Mouse (Mus musculus) megakaryocyte, embryonic 14.5 days (primary cell): ENCODE measurements around the gene Zdhhc22. TPM values are rescaled to one million over a fixed set of nuclear protein-coding genes. Genes with fewer than 3 reads are reported as not detected.
A peak's percentile ranks its signal among the peaks of the same experiment; 100 is the strongest.

Source experiments
- H3K27me3 ChIP-seq: replicated peaks from 2 replicates; pipeline ENCODE3; 2012; ENCODE audit warnings: inconsistent platforms
- H3K36me3 ChIP-seq: replicated peaks from 2 replicates; pipeline ENCODE3; 2012; ENCODE audit warnings: low read length, inconsistent platforms, mixed read lengths
- H3K4me1 ChIP-seq: 2 replicates; pipeline ENCODE4 v1.6.1; 2012; ENCODE audit warnings: inconsistent platforms
- H3K4me3 ChIP-seq: replicated peaks from 2 replicates; pipeline ENCODE3; 2012; ENCODE audit warnings: moderate library complexity, mild to moderate bottlenecking, inconsistent platforms
- H3K9me3 ChIP-seq: 2 replicates; pipeline ENCODE4 v1.6.1; 2012; ENCODE audit warnings: inconsistent platforms
- FLI1 ChIP-seq: IDR thresholded peaks from 2 replicates; pipeline ENCODE4 v1.6.1; 2012; ENCODE audit warnings: low read length, inconsistent platforms, mixed read lengths
- GATA1 ChIP-seq: IDR thresholded peaks from 3 replicates; pipeline ENCODE4 v1.6.1; 2012; ENCODE audit warnings: mixed read lengths, low read length, inconsistent platforms, borderline replicate concordance
- polyA plus RNA-seq: library from polyadenylated mRNA; stranded (reverse); fragments of >175 nt; gene quantifications from 2 replicates; pipeline ENCODE4 v1.2.3, GENCODE M21; 2012; ENCODE audit warnings: low replicate concordance; ENCODE audit not compliant: insufficient read depth

Zdhhc22 gene
- polyA plus RNA-seq: not detected in 2 replicates

DNA sequence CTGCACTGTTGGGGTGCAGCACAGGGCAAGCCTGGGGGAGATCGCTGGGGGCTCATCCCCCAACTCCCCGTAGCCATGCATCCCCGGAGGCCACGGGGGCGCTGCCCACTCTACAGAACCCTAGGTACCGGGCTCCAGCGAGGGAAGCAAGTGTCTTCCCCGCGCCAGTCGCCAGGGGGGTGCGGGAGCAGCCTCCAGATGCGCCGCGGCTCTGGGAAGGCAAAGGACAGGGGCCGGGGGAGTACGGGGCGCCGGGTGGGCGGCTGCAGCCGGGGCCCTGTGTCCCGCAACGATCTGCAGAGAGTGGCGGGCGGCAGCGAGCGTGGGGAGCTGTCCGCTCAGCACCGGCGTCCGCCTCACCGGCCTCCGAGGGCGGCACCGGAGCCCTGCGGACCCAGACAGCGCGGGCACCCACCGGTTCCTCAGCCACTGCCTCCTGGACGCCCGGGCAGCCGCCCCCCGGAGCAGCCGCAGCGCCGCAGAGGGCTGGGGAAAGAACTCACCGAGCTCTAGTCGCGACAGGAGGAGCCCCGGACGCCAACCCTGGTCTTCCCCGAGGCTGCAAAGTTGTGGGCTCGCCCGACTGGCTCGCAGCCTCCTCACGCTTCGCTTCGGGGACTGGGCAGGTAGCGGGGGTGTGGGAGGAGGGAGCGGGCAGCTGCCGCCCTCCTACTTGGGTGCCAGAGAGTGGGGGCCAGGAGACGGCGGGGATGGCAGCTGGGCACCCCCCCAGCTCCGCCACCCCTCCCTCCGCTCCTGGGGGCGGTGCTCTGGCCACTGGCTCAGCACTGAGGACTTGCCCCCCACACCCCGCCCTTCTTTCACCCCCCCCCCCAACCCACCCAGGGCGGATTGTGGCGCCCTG lies at the start of gene Zdhhc22:
Gene Zdhhc22 (minus strand): TSS at position 541 of the 865 bp plus-strand sequence.
- Histone ChIP-seq H3K4me3 (no peak within 1 kb of the TSS), H3K27me3 (peaks cover 88% of the 10 kb centered on the region), H3K4me1 (peaks cover 19% of the 10 kb centered on the region), H3K9me3 (no peaks in the 10 kb centered on the region), H3K36me3 (no peaks in the 10 kb centered on the region)
- no peak for TF ChIP-seq FLI1

DNA sequence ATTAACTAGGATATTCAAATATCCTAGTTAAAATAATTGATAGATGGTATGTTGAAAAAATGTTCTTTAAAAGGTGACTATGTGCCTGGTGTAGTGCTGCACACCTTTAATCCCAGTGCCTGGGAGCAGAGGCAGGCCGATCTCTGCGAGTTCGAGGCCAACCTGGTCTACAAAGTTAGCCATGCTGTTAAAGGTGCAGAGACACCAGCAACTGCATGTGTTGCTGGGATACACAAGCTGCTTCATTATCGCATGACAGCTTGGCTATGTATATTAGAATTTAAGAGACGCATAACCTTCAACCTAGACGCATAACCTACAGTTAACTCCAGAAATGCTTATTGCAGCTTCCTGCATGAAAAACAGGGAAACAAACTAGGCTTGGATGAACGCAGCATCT lies 46.4 kb upstream of the Zdhhc22 start:
- no peak for TF ChIP-seq FLI1
- no peak for TF ChIP-seq GATA1
- peaks cover 10% of the 10 kb centered on the region for H3K27me3 ChIP-seq
- H3K36me3 ChIP-seq: no peaks in the 10 kb centered on the region
- no peaks in the 10 kb centered on the region for H3K9me3 ChIP-seq
- H3K4me3 ChIP-seq: no peak overlapping the region
- H3K4me1 ChIP-seq: peaks cover 3% of the 10 kb centered on the region; the same call in 1 of the 2 replicates

DNA sequence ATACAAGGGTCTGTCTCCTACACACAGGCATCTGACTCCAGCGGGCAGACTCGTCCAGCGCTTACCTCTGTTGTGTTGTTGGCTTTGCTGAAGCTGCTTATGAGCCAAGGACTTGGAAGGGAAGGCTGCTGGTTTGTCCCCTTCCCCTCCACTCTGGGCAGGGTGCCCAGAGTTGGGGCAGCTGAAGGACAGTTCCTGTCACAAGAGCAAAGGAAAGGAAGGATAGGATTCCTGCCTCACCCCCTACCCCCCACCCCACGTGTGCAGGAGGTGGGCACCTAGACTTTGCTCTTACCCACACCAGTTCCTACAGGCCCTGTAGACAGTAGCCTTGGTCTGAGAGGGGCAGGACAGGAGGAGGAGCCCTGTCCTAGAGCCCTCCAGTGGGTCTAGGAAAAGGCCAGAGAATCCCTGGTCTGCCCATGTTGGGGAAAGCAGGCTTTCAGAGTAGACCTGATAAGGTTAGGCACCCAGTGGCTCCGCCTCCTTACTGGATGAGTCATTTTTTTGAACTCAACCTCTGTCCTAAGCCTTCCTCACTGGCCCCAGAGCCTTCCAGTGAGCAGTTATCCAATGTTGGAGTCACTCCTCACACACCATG lies 41.0 kb upstream of the Zdhhc22 start:
- Histone ChIP-seq H3K4me1 (peaks cover 24% of the 10 kb centered on the region), H3K27me3 (peaks cover 51% of the 10 kb centered on the region), H3K9me3 (no peaks in the 10 kb centered on the region), H3K4me3 (no peak overlapping the region), H3K36me3 (no peaks in the 10 kb centered on the region)
- TF ChIP-seq FLI1 (no peak), GATA1 (no peak)

DNA sequence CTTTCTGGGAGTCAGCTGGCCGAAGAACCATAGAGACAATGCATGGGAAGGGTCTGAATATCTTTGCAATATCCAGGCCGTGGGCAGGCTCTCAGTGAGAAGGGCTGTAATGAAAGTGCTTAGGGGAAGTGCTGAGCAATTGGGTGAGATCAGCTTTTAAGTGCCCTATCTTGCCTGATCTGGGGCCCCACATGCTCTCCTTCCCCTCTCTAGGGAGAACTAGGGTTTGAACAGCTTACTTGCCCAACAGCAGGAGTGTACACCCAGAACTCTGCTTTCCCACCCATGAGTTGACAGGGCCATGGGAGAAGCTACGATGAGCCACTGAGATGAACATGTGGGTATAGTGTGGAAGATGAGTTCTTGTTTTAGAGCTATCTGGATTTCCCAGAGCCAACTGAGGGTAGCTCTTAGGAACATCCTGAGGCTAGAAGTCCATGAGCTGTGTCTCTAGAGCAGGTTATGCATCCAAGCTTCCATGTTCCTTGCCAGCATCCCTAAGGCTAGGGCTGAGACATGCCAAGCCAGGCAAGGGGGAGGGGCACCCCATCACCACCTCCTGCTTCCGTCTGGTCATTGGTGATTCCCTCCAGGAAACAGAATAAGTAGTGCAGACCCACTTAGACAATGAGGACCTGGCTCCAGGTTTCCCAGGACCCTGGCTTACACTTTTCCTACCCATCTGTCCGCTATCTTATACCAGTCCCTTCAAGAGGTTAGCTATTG lies 39.2 kb upstream of the Zdhhc22 start:
- H3K27me3 ChIP-seq: peaks cover 64% of the 10 kb centered on the region
- H3K36me3 ChIP-seq: no peaks in the 10 kb centered on the region
- no peak for TF ChIP-seq GATA1
- TF ChIP-seq FLI1: no peak
- H3K4me1 ChIP-seq: peaks cover 29% of the 10 kb centered on the region
- H3K4me3 ChIP-seq: no peak overlapping the region
- H3K9me3 ChIP-seq: no peaks in the 10 kb centered on the region

DNA sequence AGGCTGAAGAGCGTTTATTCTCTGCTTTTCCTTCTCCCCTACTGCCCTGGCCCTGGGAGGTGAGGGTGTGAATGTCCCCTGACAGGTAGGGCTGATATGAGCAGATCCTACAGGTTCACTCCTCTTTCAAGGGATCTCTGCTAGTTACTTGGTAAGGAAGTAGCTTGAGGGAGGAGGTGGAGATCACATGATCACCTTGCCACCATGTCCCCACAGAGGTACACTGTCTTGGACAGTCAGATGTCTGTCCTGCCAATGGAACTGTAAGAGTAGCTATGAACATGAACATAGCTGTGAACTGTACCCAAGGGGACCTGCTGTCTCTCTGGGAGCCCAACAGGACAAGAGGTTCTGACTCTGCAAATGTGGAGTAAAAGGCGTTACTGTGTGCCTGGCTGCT lies 37.8 kb upstream of the Zdhhc22 start:
- peaks cover 29% of the 10 kb centered on the region for H3K4me1 ChIP-seq
- peaks cover 77% of the 10 kb centered on the region for H3K27me3 ChIP-seq
- no peak for TF ChIP-seq GATA1
- no peak for TF ChIP-seq FLI1
- no peak overlapping the region for H3K4me3 ChIP-seq
- H3K36me3 ChIP-seq: no peaks in the 10 kb centered on the region
- no peaks in the 10 kb centered on the region for H3K9me3 ChIP-seq

DNA sequence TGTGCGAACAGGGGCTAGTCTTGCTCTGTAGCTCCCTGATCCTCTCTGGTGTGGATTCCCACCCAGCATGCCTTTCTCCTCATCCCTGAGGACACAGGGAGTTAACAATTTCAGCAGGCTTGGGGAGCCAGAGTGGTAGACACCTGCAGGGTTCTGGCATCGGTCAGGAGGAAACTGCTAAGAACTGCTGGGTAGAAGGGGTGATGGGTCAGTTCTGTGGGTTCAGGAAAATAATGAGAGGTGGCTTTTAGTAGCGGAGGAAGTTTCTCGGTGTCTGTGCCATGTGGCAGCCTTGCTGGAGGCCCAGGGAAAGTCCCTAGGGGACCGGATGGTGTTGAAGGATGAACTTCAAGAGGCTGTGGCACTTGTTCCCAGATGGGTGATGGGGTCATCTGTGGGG lies 37.2 kb upstream of the Zdhhc22 start:
- Histone ChIP-seq H3K9me3 (no peaks in the 10 kb centered on the region), H3K36me3 (no peaks in the 10 kb centered on the region), H3K4me3 (no peak overlapping the region), H3K4me1 (peaks cover 29% of the 10 kb centered on the region), H3K27me3 (peaks cover 79% of the 10 kb centered on the region)
- TF ChIP-seq FLI1: no peak
- no peak for TF ChIP-seq GATA1

DNA sequence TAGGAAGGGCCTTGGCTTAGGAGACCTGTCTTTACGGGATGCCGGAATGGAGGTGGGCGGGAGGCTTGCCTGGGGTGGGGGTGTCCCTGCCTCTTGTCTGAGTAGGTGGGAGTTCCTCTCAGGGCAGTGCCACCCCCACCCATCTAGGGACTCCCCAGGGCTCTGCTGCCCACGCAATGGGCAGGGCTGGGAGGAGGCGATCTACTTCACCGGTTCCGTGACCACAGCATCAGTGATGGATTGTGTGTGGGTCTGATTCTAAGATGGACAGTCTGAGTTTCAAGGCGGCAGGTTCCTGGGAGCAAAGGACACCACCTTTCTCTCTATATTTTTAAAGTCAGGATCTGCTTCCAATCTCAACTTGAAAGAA lies 36.6 kb upstream of the Zdhhc22 start:
- TF ChIP-seq FLI1: no peak
- no peak for TF ChIP-seq GATA1
- H3K27me3 ChIP-seq: peaks cover 82% of the 10 kb centered on the region
- H3K9me3 ChIP-seq: no peaks in the 10 kb centered on the region
- H3K36me3 ChIP-seq: no peaks in the 10 kb centered on the region
- peaks cover 26% of the 10 kb centered on the region for H3K4me1 ChIP-seq
- H3K4me3 ChIP-seq: no peak overlapping the region

DNA sequence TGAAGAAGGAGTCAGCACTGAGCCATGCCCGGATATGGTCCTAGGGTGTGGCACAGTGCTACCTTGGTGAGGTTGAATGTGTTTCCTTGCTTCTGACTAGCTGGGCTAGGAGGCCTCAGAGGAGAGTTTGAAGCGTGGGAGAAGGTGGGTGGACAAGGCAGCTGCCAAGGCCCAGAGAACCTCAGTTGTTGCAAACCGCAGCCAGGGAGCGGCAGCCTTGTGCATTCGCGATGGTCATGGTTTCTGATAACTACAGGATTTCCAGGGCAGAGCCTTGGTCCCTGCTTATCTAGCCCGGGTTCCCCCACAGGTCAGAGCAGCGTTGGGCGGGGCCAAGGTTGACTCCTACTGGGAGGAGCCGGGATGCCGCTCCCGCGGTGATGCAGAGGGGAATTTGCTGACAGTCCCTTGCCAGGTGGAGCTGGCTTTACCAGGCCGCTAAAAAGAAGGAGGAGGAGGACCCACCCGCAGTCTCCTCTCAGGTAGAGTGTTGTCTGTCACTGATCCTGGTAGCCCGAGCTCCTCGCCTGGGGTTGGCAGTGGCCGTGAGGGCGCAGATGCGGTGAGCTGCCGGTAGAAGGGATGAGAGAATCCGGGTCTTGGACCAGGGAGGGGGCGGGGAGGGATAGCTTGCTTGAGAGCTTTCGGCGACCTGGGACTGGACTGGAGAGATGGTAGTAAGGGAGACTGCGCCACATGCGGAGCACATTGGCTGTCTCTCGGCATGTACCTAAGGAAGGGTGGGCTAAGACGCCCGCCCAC lies 36.1 kb upstream of the Zdhhc22 start:
- TF ChIP-seq GATA1 (no peak), FLI1 (no peak)
- Histone ChIP-seq H3K4me1 (peaks cover 22% of the 10 kb centered on the region), H3K36me3 (no peaks in the 10 kb centered on the region), H3K9me3 (no peaks in the 10 kb centered on the region), H3K4me3 (peak overlapping the region; percentile 53), H3K27me3 (peaks cover 86% of the 10 kb centered on the region)

DNA sequence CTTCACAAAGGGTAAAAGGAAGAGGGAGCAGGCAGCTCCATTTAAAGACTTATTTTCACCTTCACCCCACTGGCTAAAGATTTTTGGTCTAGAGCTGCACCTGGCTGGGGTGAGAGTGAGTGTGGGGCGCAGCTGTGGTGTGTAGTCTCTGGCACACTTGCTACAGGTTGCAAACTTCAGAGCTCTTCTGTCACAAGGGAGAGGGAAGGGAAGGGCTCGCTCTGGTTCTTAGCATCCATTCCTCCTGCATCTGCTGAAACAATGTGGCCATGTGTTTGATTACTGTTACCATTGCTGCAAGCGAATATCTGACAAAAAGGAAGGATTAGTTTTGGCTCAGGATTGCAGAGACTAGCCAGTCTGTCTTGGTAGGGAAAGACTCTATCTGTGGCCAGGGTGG lies 33.2 kb upstream of the Zdhhc22 start:
- Histone ChIP-seq H3K27me3 (peaks cover 67% of the 10 kb centered on the region), H3K4me1 (peaks cover 11% of the 10 kb centered on the region), H3K4me3 (no peak overlapping the region), H3K36me3 (no peaks in the 10 kb centered on the region), H3K9me3 (0 out of 2 replicates have a peak, but pooled peaks cover 4% of the 10 kb centered on the region)
- TF ChIP-seq GATA1: no peak
- TF ChIP-seq FLI1: no peak
